Mouse (Mus musculus) ES-E14 (cell line): ENCODE data around the gene Taar9. TPM values are rescaled to one million over a fixed set of nuclear protein-coding genes. Genes with fewer than 3 reads are reported as not detected.
"Not testable (repeated sequence)": the region's sequence is repeated elsewhere in the genome, so short reads cannot be mapped to it uniquely, and the experiment has no call there.

Experiments used
- DNase-seq: peaks from one replicate; pipeline ENCODE4 v3.0.0-alpha.2; 2013; ENCODE audit warnings: low read depth, low spot score
- H3K27ac ChIP-seq: 2 replicates; pipeline ENCODE4 v1.5.1; 2012; ENCODE audit warnings: low read depth, mild to moderate bottlenecking, low read length, moderate library complexity, mixed read lengths; ENCODE audit not compliant: poor library complexity, insufficient read depth, severe bottlenecking
- H3K36me3 ChIP-seq: 2 replicates; pipeline ENCODE4 v1.6.1; 2012; ENCODE audit warnings: mild to moderate bottlenecking, low read length, moderate library complexity, mixed read lengths; ENCODE audit not compliant: control insufficient read depth, poor library complexity, insufficient read depth, severe bottlenecking
- H3K4me1 ChIP-seq, 2 experiments: fragments of 150-350 bp in 1 of 2; sonication (generic) in 1 of 2; 2 replicates each; pipeline ENCODE4 v1.6.1; 2012; ENCODE audit warnings: low read length in 2 of 2, mild to moderate bottlenecking in 1 of 2, mixed read lengths in 1 of 2; ENCODE audit not compliant: control insufficient read depth in 2 of 2, insufficient read depth in 2 of 2, poor library complexity in 1 of 2
- H3K4me3 ChIP-seq, 2 experiments: fragments of 150-350 bp in 1 of 2; sonication (generic) in 1 of 2; 2 replicates each; pipeline ENCODE4 v1.5.1; 2012; ENCODE audit warnings: low read length in 2 of 2, low read depth in 1 of 2, mild to moderate bottlenecking in 1 of 2, mixed read lengths in 1 of 2; ENCODE audit not compliant: insufficient read depth in 1 of 2, poor library complexity in 1 of 2, severe bottlenecking in 1 of 2
- H3K9ac ChIP-seq: 2 replicates; pipeline ENCODE4 v1.6.1; 2012; ENCODE audit warnings: low read depth, mild to moderate bottlenecking, low read length, mixed read lengths; ENCODE audit not compliant: poor library complexity, insufficient read depth, severe bottlenecking
- H3K9me3 ChIP-seq: fragments of 150-350 bp; sonication (generic); 2 replicates; pipeline ENCODE4 v1.6.1; 2012; ENCODE audit warnings: low read depth, mild to moderate bottlenecking, low read length; ENCODE audit not compliant: control insufficient read depth, insufficient read depth
- CHD2 ChIP-seq: IDR thresholded peaks from 2 replicates; pipeline ENCODE4 v1.6.1; 2014; ENCODE audit warnings: mild to moderate bottlenecking, low read depth, low read length, inconsistent platforms
- HCFC1 ChIP-seq: IDR thresholded peaks from 2 replicates; pipeline ENCODE4 v1.6.1; 2012; ENCODE audit warnings: low read length, inconsistent platforms, borderline replicate concordance; ENCODE audit not compliant: insufficient read depth
- MAFK ChIP-seq: IDR thresholded peaks from 2 replicates; pipeline ENCODE4 v1.6.1; 2014; ENCODE audit warnings: mild to moderate bottlenecking, low read depth, low read length, inconsistent platforms; ENCODE audit not compliant: insufficient read depth
- ZC3H11A ChIP-seq: IDR thresholded peaks from 2 replicates; pipeline ENCODE4 v1.6.1; 2012; ENCODE audit warnings: low read depth, mild to moderate bottlenecking, inconsistent platforms, low read length, borderline replicate concordance
- ZNF384 ChIP-seq: IDR thresholded peaks from 2 replicates; pipeline ENCODE4 v1.6.1; 2012; ENCODE audit warnings: low read depth, low read length, inconsistent platforms
- in situ Hi-C, 2 experiments: fragments of 600-800 bp; cut with MboI; formaldehyde crosslinking; loops; one replicate each; pipeline ENCODE4 v1.15.1; 2025; ENCODE audit warnings: low sequenced_read_pairs in 2 of 2, inconsistent platforms in 1 of 2; ENCODE audit not compliant: unreplicated experiment in 2 of 2
- total RNA-seq: library from RNA; depleted of rRNA; stranded (reverse); fragments of 300-350 nt; gene quantifications from 2 replicates; pipeline ENCODE4 v1.2.3, GENCODE M21; 2012; rRNA removed

The Taar9 gene
- not detected in 2 replicates for total RNA-seq

GRCm38 (mm10) chr10:24109434-24109833 lies at the start of gene Taar9:
Gene Taar9, minus strand, starts transcription at chr10:24109534.
- H3K4me3 ChIP-seq, H3K4me1 ChIP-seq, H3K9ac ChIP-seq, H3K9me3 ChIP-seq, H3K36me3 ChIP-seq, DNase-seq, H3K27ac ChIP-seq: not testable (repeated sequence)
- in situ Hi-C loops, result loop anchor here in 1 of 2 experiments (25.0 kb wide), 1 partner anchor 297 kb away; no protein-coding TSS in a partner anchor

- H3K9me3 ChIP-seq, result no peaks in the 10 kb centered on the region
- no peak for DNase-seq
- H3K4me1 ChIP-seq, result peaks cover 2% of the 10 kb centered on the region in 2 experiments; a peak in 1 of 4 replicates
- no peak overlapping the region for H3K9ac ChIP-seq
- H3K4me3 ChIP-seq, result no peak overlapping the region
- no peak overlapping the region for H3K27ac ChIP-seq
- TF ChIP-seq ZNF384, result no peak
- peaks cover 2% of the 10 kb centered on the region; the same call in 1 of the 2 replicates for H3K36me3 ChIP-seq
- in situ Hi-C loops, result no loop called here
Measured at GRCm38 (mm10) chr10:24158470-24159254, 49.3 kb upstream of the Taar9 start.

- Histone ChIP-seq H3K9me3 (no peaks in the 10 kb centered on the region), H3K9ac (no peak overlapping the region), H3K36me3 (no peaks in the 10 kb centered on the region), H3K4me1 (no peaks in the 10 kb centered on the region; a peak in 1 of 4 replicates), H3K4me3 (peak overlapping the region in 1 of 2 experiments; percentile 79; a peak in 1 of 4 replicates), H3K27ac (no peak overlapping the region)
- in situ Hi-C loops, result no loop called here
- TF ChIP-seq MAFK, result no peak
- no peak for TF ChIP-seq HCFC1
- no peak for TF ChIP-seq CHD2
- TF ChIP-seq ZNF384, result no peak
- TF ChIP-seq ZC3H11A, result no peak
- DNase-seq, result no peak
Measured at GRCm38 (mm10) chr10:24150086-24150485, 40.8 kb upstream of the Taar9 start.

- Histone ChIP-seq H3K9me3 (no peaks in the 10 kb centered on the region), H3K9ac (peak within 1 kb of the TSS; percentile 90), H3K36me3 (no peaks in the 10 kb centered on the region), H3K27ac (peak within 1 kb of the TSS; percentile 8; the same call in 1 of the 2 replicates), H3K4me3 (peak within 1 kb of the TSS; percentile 79 to 95), H3K4me1 (no peaks in the 10 kb centered on the region; a peak in 1 of 4 replicates)
- in situ Hi-C loops, result no loop called here
- DNase-seq, result peak; percentile 82
- TF ChIP-seq ZC3H11A (no peak), HCFC1 (0 out of 2 replicates have a peak, but pooled peaks have one; percentile 16)
Measured at GRCm38 (mm10) chr10:24149135-24149781, 39.9 kb upstream of the Taar9 start, which contains the start of gene Stx7. Gene Stx7, plus strand, starts transcription at chr10:24149302.

- no peak overlapping the region for H3K27ac ChIP-seq
- no peak for DNase-seq
- no peak overlapping the region for H3K9ac ChIP-seq
- no peaks in the 10 kb centered on the region for H3K4me1 ChIP-seq
- in situ Hi-C loops, result no loop called here
- H3K4me3 ChIP-seq, result no peak overlapping the region
- H3K9me3 ChIP-seq, result no peaks in the 10 kb centered on the region
- no peaks in the 10 kb centered on the region for H3K36me3 ChIP-seq
- TF ChIP-seq HCFC1, result no peak
- no peak for TF ChIP-seq CHD2
- no peak for TF ChIP-seq ZC3H11A
- TF ChIP-seq ZNF384, result no peak
- no peak for TF ChIP-seq MAFK
Measured at GRCm38 (mm10) chr10:24142735-24143134, 33.4 kb upstream of the Taar9 start.
